Mouse (Mus musculus) midbrain, embryonic 12.5 days (tissue): ENCODE measurements around the gene Mat2b. TPM values are rescaled to one million over a fixed set of nuclear protein-coding genes. Genes with fewer than 3 reads are reported as not detected.
"Not testable (repeated sequence)": the region's sequence is repeated elsewhere in the genome, so short reads cannot be mapped to it uniquely, and the experiment has no call there.

ENCODE experiments used
- ATAC-seq: fragments of 200-750 bp; cut with Nextera tagmentation; 2 replicates; pipeline ENCODE4 v1.8.0; 2017; ENCODE audit warnings: low read depth, moderate TSS enrichment, moderate library complexity; ENCODE audit not compliant: low FRiP score
- H3K27ac ChIP-seq: fragments of 300-500 bp; sonication (generic); replicated peaks from 2 replicates; pipeline ENCODE4 v1.5.1; 2016; ENCODE audit warnings: mild to moderate bottlenecking
- H3K27me3 ChIP-seq: fragments of 300-500 bp; sonication (generic); 2 replicates; pipeline ENCODE4 v1.6.1; 2016; ENCODE audit warnings: mild to moderate bottlenecking
- H3K36me3 ChIP-seq: fragments of 300-500 bp; sonication (generic); 2 replicates; pipeline ENCODE4 v1.6.1; 2016
- H3K4me1 ChIP-seq: fragments of 300-500 bp; sonication (generic); 2 replicates; pipeline ENCODE4 v1.6.1; 2016
- H3K4me2 ChIP-seq: fragments of 300-500 bp; sonication (generic); replicated peaks from 2 replicates; pipeline ENCODE4 v1.6.1; 2016; ENCODE audit warnings: mild to moderate bottlenecking, moderate library complexity
- H3K4me3 ChIP-seq: fragments of 300-500 bp; sonication (generic); 2 replicates; pipeline ENCODE4 v1.5.1; 2016; ENCODE audit warnings: mild to moderate bottlenecking
- H3K9ac ChIP-seq: fragments of 300-500 bp; sonication (generic); replicated peaks from 2 replicates; pipeline ENCODE4 v1.6.1; 2016; ENCODE audit warnings: mild to moderate bottlenecking, moderate library complexity
- H3K9me3 ChIP-seq: fragments of 300-500 bp; sonication (generic); 2 replicates; pipeline ENCODE4 v1.6.1; 2016; ENCODE audit warnings: mild to moderate bottlenecking
- WGBS: fragments of 180-500 bp; shearing (Covaris S2); methylation state at CpG from one replicate; pipeline ENCODE4 v1.1.7; 2016; 5-methylcytosine and 5-hydroxymethylcytosine counted together
- polyA plus RNA-seq: library from polyadenylated mRNA; unstranded; fragments of >200 nt; fragmentation: Nextera tagmentation; extraction: Ambion mirVana; gene quantifications from 2 replicates; pipeline ENCODE4 v1.2.1, GENCODE M21; 2016

Mat2b gene
- polyA plus RNA-seq, result 88.6 and 88.7 TPM in 2 replicates

DNA sequence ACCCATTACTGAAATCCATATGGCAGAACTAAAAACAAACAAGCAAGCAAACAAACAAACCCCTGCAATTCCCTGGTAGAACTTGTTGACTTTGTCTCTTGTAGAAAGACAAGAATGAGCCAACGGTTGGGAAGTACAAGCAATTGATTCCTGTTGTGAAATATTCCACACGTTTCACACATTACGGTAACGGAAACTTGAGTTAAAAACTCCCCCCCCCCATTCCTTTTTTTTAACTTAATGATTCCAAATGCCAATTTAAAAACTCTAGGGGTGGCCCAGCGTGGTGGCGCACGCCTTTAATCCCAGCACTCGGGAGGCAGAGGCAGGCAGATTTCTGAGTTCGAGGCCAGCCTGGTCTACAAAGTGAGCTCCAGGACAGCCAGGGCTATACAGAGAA is at the start of gene Mat2b:
Gene Mat2b, minus strand, starts transcription at position 101 of the 400 bp plus-strand sequence.
- H3K4me1 ChIP-seq, result peaks cover 27% of the 10 kb centered on the region
- peak within 1 kb of the TSS; percentile 70 for H3K9ac ChIP-seq
- H3K27me3 ChIP-seq, result no peaks in the 10 kb centered on the region
- H3K4me2 ChIP-seq, result peak within 1 kb of the TSS; percentile 75
- peak within 1 kb of the TSS; percentile 92 for H3K27ac ChIP-seq
- WGBS, result 87% methylated on average over 9 of the region's 9 CpGs
- H3K36me3 ChIP-seq, result peaks cover 5% of the 10 kb centered on the region; the same call in 1 of the 2 replicates
- no peak for ATAC-seq
- H3K9me3 ChIP-seq, result no peaks in the 10 kb centered on the region
- peak within 1 kb of the TSS; percentile 82 for H3K4me3 ChIP-seq

DNA sequence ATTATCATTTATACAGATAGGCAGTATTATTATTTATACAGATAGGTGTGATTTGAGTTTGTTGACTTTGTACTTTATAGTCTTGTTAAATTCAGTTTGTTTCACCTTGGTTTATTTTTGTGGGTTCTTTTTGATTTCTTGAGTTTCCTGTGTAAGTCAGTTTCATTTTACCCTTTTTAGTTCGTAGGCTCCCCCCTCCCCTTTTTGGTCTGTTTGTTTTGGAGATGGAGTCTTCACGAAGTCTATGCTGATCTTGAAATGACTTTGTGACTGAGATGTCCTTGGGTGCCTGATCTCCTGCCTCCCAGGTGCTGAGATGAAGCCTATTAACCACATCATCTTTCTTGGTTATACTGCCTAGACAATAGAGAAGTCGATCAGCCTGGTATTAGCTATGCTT is 49.3 kb upstream of the Mat2b start:
- Histone ChIP-seq H3K27me3 (no peaks in the 10 kb centered on the region), H3K4me3 (no peak overlapping the region), H3K9me3 (no peaks in the 10 kb centered on the region), H3K27ac (no peak overlapping the region), H3K36me3 (peaks cover 15% of the 10 kb centered on the region), H3K9ac (no peak overlapping the region), H3K4me1 (no peaks in the 10 kb centered on the region), H3K4me2 (no peak overlapping the region)
- 92% methylated on average over 3 of the region's 3 CpGs for WGBS
- no peak for ATAC-seq

DNA sequence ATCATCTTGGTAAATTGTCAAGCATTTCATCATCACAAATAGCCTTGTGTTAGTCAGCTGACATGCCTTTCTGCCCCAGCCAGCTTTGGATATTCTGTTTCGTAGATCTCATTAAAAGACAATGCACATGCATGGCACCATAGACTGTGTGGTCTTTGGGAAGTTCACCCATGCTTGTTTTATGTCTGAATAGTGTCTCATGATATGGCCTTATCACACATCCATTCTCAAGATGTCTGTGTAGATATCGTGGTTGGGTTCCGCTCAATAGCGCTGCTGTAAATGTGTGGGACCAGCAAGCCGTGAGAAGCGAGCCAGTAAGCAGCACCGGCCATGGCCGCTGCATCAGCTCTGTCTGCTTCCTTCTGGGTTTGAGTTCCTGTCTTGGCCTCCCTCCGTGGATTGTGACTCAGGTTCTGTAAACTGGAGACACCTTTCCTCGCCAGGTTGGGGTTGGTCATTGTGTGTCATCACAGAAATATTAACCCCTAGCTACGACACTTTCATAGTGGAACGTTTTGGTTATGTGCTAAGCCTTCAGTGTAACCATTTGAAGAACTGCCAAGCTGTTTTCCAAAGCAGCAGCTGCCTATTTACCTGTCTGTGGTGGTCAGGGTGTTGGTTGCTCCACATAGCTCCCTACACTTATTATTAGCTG is 46.7 kb upstream of the Mat2b start:
- no peak for ATAC-seq
- WGBS, result 92% methylated on average over 12 of the region's 12 CpGs
- Histone ChIP-seq H3K9ac (no peak overlapping the region), H3K4me1 (no peaks in the 10 kb centered on the region), H3K36me3 (peaks cover 39% of the 10 kb centered on the region), H3K27ac (no peak overlapping the region), H3K4me3 (no peak overlapping the region), H3K4me2 (no peak overlapping the region), H3K27me3 (no peaks in the 10 kb centered on the region), H3K9me3 (no peaks in the 10 kb centered on the region)

GRCm38 (mm10) chr11:40737369-40737768 is 42.4 kb upstream of the Mat2b start:
- WGBS, result 91% methylated on average over 3 of the region's 3 CpGs
- no peak overlapping the region for H3K4me2 ChIP-seq
- no peaks in the 10 kb centered on the region for H3K9me3 ChIP-seq
- peaks cover 21% of the 10 kb centered on the region for H3K4me1 ChIP-seq
- peaks cover 40% of the 10 kb centered on the region for H3K36me3 ChIP-seq
- no peak overlapping the region for H3K4me3 ChIP-seq
- H3K27ac ChIP-seq, result no peak overlapping the region
- no peaks in the 10 kb centered on the region for H3K27me3 ChIP-seq
- no peak for ATAC-seq
- no peak overlapping the region for H3K9ac ChIP-seq

DNA sequence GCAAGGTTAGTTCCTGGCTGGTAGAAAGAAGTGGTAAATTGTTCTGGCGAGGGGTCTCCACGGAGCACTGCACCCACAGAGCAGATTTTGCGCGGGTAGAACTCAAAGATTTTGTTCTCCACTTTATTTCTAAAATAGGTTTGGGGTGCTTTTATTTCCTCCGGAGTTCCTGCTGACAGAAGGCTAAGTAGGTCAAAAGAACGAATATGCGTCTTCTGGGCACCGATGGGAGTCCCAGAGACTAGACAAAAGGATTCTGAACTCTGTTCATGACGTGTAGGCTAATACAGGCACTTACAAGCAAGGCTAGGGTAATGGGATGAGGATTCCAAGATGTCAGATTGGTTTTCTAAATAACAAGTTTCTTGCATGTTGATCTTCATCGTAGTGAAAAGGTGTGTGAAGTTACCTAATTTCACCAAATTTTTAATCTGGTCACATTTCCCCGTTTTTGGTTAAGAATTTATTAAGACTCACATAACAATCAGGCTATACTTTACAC is 39.3 kb upstream of the Mat2b start:
- Histone ChIP-seq H3K27me3 (no peaks in the 10 kb centered on the region), H3K9ac (peak overlapping the region; percentile 93), H3K4me1 (peaks cover 30% of the 10 kb centered on the region), H3K9me3 (no peaks in the 10 kb centered on the region), H3K4me3 (peak overlapping the region; percentile 91), H3K4me2 (peak overlapping the region; percentile 82), H3K36me3 (peaks cover 29% of the 10 kb centered on the region), H3K27ac (peak overlapping the region; percentile 71)
- 5% methylated on average over 11 of the region's 11 CpGs for WGBS
- ATAC-seq, result no peak

GRCm38 (mm10) chr11:40733339-40734174 is 38.6 kb upstream of the Mat2b start, which contains the start of the genes Hmmr and Nudcd2:
Gene Hmmr, minus strand, starts transcription at chr11:40733422.
Gene Nudcd2, plus strand, starts transcription at chr11:40733667.
- Histone ChIP-seq H3K4me2 (peak within 1 kb of the TSS; percentile 82), H3K4me3 (peak within 1 kb of the TSS; percentile 91), H3K36me3 (peaks cover 25% of the 10 kb centered on the region), H3K27me3 (no peaks in the 10 kb centered on the region), H3K4me1 (peaks cover 30% of the 10 kb centered on the region), H3K27ac (peak within 1 kb of the TSS; percentile 71), H3K9ac (peak within 1 kb of the TSS; percentile 93), H3K9me3 (no peaks in the 10 kb centered on the region)
- under 1% methylated on average over 52 of the region's 52 CpGs for WGBS
- peak; percentile 98 for ATAC-seq

DNA sequence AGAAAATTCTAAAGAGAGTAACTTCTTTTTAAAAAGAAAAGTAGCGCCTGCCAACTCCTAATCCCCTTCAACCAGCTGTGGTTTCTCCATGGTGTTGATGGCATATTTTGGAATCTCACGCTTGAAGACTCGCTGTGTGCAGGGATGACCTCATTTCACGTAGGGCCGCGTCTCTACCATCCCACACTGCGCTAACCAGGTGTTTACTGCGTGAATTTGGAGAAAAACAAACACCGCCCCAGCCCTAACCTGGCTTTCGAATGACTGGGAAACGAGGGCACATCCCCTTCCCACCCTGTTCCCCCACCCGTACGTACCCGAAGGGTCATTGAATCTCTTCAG is 38.0 kb upstream of the Mat2b start:
- H3K36me3 ChIP-seq, result peaks cover 21% of the 10 kb centered on the region
- 1% methylated on average over 14 of the region's 14 CpGs for WGBS
- H3K4me3 ChIP-seq, result peak overlapping the region; percentile 91
- no peaks in the 10 kb centered on the region for H3K9me3 ChIP-seq
- peak overlapping the region; percentile 53 for H3K9ac ChIP-seq
- H3K4me2 ChIP-seq, result peak overlapping the region; percentile 75
- H3K27me3 ChIP-seq, result no peaks in the 10 kb centered on the region
- H3K27ac ChIP-seq, result no peak overlapping the region; the same call in 1 of the 2 replicates
- H3K4me1 ChIP-seq, result peaks cover 30% of the 10 kb centered on the region
- ATAC-seq, result peak; percentile 69; the same call in 1 of the 2 replicates

GRCm38 (mm10) chr11:40718324-40718723 is 23.3 kb upstream of the Mat2b start:
- no peaks in the 10 kb centered on the region for H3K27me3 ChIP-seq
- no peaks in the 10 kb centered on the region for H3K4me1 ChIP-seq
- no peak overlapping the region for H3K4me2 ChIP-seq
- H3K4me3 ChIP-seq, result no peak overlapping the region
- H3K36me3 ChIP-seq, result peaks cover 89% of the 10 kb centered on the region
- no peaks in the 10 kb centered on the region for H3K9me3 ChIP-seq
- no peak overlapping the region for H3K27ac ChIP-seq
- no peak for ATAC-seq
- no peak overlapping the region for H3K9ac ChIP-seq

- Histone ChIP-seq H3K4me2 (no peak overlapping the region), H3K4me3 (no peak overlapping the region), H3K9me3 (no peaks in the 10 kb centered on the region), H3K27ac (no peak overlapping the region), H3K36me3 (peaks cover 78% of the 10 kb centered on the region), H3K9ac (no peak overlapping the region), H3K27me3 (no peaks in the 10 kb centered on the region), H3K4me1 (no peaks in the 10 kb centered on the region)
- ATAC-seq, result no peak
- 97% methylated on average over 5 of the region's 5 CpGs for WGBS
Observed at GRCm38 (mm10) chr11:40715524-40715923, 20.5 kb upstream of the Mat2b start.

GRCm38 (mm10) chr11:40713858-40714257 is 18.9 kb upstream of the Mat2b start:
- Histone ChIP-seq H3K4me2 (no peak overlapping the region), H3K27me3 (no peaks in the 10 kb centered on the region), H3K4me3 (no peak overlapping the region), H3K4me1 (no peaks in the 10 kb centered on the region), H3K27ac (no peak overlapping the region), H3K9ac (no peak overlapping the region), H3K36me3 (peaks cover 79% of the 10 kb centered on the region), H3K9me3 (no peaks in the 10 kb centered on the region)
- 89% methylated on average over 8 of the region's 8 CpGs for WGBS
- no peak for ATAC-seq

DNA sequence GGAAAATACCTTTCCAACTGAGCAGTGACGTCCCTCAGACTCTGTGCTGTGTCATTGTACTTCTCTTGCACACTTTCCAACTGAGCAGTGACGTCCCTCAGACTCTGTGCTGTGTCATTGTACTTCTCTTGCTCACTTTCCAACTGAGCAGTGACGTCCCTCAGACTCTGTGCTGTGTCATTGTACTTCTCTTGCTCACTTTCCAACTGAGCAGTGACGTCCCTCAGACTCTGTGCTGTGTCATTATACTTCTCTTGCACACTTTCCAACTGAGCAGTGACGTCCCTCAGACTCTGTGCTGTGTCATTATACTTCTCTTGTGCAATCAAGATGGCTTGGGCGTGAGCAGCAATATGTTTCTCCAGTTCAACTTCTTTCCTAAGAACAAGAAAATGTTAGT is 14.9 kb upstream of the Mat2b start:
- not testable (repeated sequence) for ATAC-seq, H3K4me1 ChIP-seq, H3K4me2 ChIP-seq, H3K27ac ChIP-seq, H3K9ac ChIP-seq, H3K9me3 ChIP-seq, H3K4me3 ChIP-seq, H3K27me3 ChIP-seq
- H3K36me3 ChIP-seq, result peaks cover 72% of the 10 kb centered on the region
- WGBS, result 89% methylated on average over 6 of the region's 6 CpGs
